Mouse (Mus musculus) midbrain, embryonic 13.5 days (tissue): ENCODE data around the gene Gid4. TPM values are rescaled to one million over a fixed set of nuclear protein-coding genes. Genes with fewer than 3 reads are reported as not detected.

Experiments
- ATAC-seq: fragments of 200-750 bp; cut with Nextera tagmentation; 2 replicates; pipeline ENCODE4 v1.8.0; 2017; ENCODE audit warnings: mild to moderate bottlenecking, moderate TSS enrichment, moderate library complexity
- H3K27ac ChIP-seq: fragments of 300-500 bp; sonication (generic); 2 replicates; pipeline ENCODE4 v1.5.1; 2015; ENCODE audit warnings: inconsistent platforms, mild to moderate bottlenecking, moderate library complexity
- H3K27me3 ChIP-seq: fragments of 300-500 bp; sonication (generic); 2 replicates; pipeline ENCODE4 v1.6.1; 2015; ENCODE audit warnings: mild to moderate bottlenecking, inconsistent platforms
- H3K36me3 ChIP-seq: fragments of 300-500 bp; sonication (generic); 2 replicates; pipeline ENCODE4 v1.6.1; 2015; ENCODE audit warnings: mild to moderate bottlenecking, inconsistent platforms
- H3K4me1 ChIP-seq: fragments of 300-500 bp; sonication (generic); replicated peaks from 2 replicates; pipeline ENCODE4 v1.6.1; 2015; ENCODE audit warnings: inconsistent platforms
- H3K4me2 ChIP-seq: fragments of 300-500 bp; sonication (generic); replicated peaks from 2 replicates; pipeline ENCODE4 v1.6.1; 2015; ENCODE audit warnings: moderate library complexity, mild to moderate bottlenecking, inconsistent platforms
- H3K4me3 ChIP-seq: fragments of 300-500 bp; sonication (generic); replicated peaks from 2 replicates; pipeline ENCODE4 v1.5.1; 2015; ENCODE audit warnings: mild to moderate bottlenecking, inconsistent platforms
- H3K9ac ChIP-seq: fragments of 300-500 bp; sonication (generic); replicated peaks from 2 replicates; pipeline ENCODE4 v1.6.1; 2015; ENCODE audit warnings: mild to moderate bottlenecking, inconsistent platforms
- H3K9me3 ChIP-seq: fragments of 300-500 bp; sonication (generic); 2 replicates; pipeline ENCODE4 v1.6.1; 2016; ENCODE audit warnings: mild to moderate bottlenecking, inconsistent platforms
- WGBS: fragments of 180-500 bp; shearing (Covaris S2); methylation state at CpG from one replicate; pipeline ENCODE4 v1.1.7; 2015; 5-methylcytosine and 5-hydroxymethylcytosine counted together
- polyA plus RNA-seq: library from polyadenylated mRNA; unstranded; fragments of >200 nt; fragmentation: Nextera tagmentation; extraction: Ambion mirVana; gene quantifications from 2 replicates; pipeline ENCODE4 v1.2.1, GENCODE M21; 2015

Gid4 gene
- polyA plus RNA-seq, 1 experiment from 2014 or later = 23.3 TPM

DNA sequence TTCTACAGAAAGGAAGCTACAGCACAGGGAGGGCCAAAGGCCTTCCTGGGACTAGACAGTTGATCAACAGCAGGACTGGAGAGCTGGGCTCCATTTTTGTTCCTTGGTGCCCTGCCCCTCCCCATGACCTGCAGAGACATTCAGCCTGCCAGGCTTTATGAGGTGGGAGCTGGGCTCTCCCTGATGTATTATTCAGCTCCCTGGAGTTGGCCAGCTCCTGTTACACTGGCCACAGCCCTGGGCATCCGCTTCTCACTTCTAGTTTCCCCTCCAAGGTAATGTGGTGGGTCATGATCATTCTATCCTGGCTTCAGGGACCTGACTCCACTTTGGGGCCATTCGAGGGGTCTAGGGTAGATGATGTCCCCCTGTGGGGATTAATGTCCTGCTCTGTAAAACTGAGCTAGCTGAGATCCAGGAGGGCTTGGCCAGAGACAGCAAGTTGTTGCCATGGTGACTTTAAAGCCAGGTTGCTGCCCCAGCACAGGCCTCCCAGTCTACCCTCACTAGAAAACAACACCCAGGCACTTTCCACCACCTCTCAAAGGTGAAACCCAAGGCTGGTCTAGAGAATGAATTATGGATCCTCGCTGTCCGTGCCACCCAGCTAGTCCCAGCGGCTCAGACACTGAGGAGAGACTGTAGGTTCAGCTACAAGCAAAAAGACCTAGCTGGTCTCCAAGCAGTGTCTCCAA, 58.9 kb downstream of the Gid4 start:
- Histone ChIP-seq H3K27ac (no peak overlapping the region), H3K9me3 (no peaks in the 10 kb centered on the region), H3K4me3 (no peak overlapping the region), H3K4me2 (no peak overlapping the region), H3K27me3 (no peaks in the 10 kb centered on the region), H3K36me3 (no peaks in the 10 kb centered on the region), H3K9ac (no peak overlapping the region), H3K4me1 (no peaks in the 10 kb centered on the region)
- 84% methylated on average over 5 of the region's 5 CpGs for WGBS
- no peak for ATAC-seq

DNA sequence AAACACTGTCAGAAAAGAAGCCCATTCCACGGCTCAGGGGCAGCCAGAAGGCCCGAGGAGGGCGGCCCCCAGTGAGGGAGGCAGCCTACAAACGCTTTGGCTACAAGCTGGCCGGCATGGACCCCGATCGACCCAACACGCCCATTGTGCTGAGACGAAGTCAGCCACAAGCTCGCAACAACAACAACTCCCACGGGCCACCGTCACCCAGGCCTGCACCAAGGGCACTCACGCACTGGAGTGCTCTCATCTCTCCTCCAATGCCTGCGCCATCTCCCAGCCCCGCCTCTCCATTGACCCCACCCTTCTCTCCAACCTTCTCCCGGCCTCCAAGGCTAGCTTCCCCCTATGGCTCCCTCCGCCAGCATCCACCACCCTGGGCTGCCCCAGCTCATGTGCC, 61.2 kb downstream of the Gid4 start:
- Histone ChIP-seq H3K36me3 (no peaks in the 10 kb centered on the region), H3K4me3 (no peak overlapping the region), H3K9me3 (no peaks in the 10 kb centered on the region), H3K27ac (no peak overlapping the region), H3K9ac (no peak overlapping the region), H3K27me3 (no peaks in the 10 kb centered on the region), H3K4me2 (0 out of 2 replicates have a peak overlapping the region, but pooled peaks have one; percentile 2), H3K4me1 (no peaks in the 10 kb centered on the region)
- 35% methylated on average over 17 of the region's 17 CpGs for WGBS
- no peak for ATAC-seq

- Histone ChIP-seq H3K9ac (no peak overlapping the region), H3K27me3 (no peaks in the 10 kb centered on the region), H3K9me3 (no peaks in the 10 kb centered on the region), H3K4me3 (no peak overlapping the region), H3K36me3 (no peaks in the 10 kb centered on the region), H3K4me1 (no peaks in the 10 kb centered on the region), H3K4me2 (no peak overlapping the region), H3K27ac (no peak overlapping the region)
- WGBS = 72% methylated on average over 3 of the region's 3 CpGs
- no peak for ATAC-seq
Observed at GRCm38 (mm10) chr11:60486267-60486666, 69.3 kb downstream of the Gid4 start.

- Histone ChIP-seq H3K4me1 (no peaks in the 10 kb centered on the region), H3K36me3 (no peaks in the 10 kb centered on the region), H3K9ac (no peak overlapping the region), H3K4me3 (no peak overlapping the region), H3K4me2 (no peak overlapping the region), H3K27ac (no peak overlapping the region), H3K27me3 (no peaks in the 10 kb centered on the region), H3K9me3 (no peaks in the 10 kb centered on the region)
- no peak for ATAC-seq
- WGBS = 92% methylated on average over 5 of the region's 5 CpGs
Observed at GRCm38 (mm10) chr11:60492726-60493125, 75.8 kb downstream of the Gid4 start.

GRCm38 (mm10) chr11:60495692-60496091, 78.7 kb downstream of the Gid4 start:
- WGBS = 73% methylated on average over 2 of the region's 2 CpGs

More at GRCm38 (mm10) chr11:60495692-60496091, 78.7 kb downstream of the Gid4 start:
- Histone ChIP-seq H3K4me3 (no peak overlapping the region), H3K27ac (no peak overlapping the region), H3K9me3 (no peaks in the 10 kb centered on the region), H3K36me3 (no peaks in the 10 kb centered on the region), H3K9ac (no peak overlapping the region), H3K4me1 (no peaks in the 10 kb centered on the region), H3K27me3 (no peaks in the 10 kb centered on the region), H3K4me2 (no peak overlapping the region)
- ATAC-seq = no peak

Other genes with a start within 250 kb of the Gid4 start
- 38.5 and 46.0 TPM in 2 replicates for gene Srebf1, start 194.6 kb upstream of the Gid4 start, polyA plus RNA-seq
- gene Tom1l2, start 64.2 kb upstream of the Gid4 start, polyA plus RNA-seq = 47.8 and 50.1 TPM in 2 replicates
- 4.3 and 5.1 TPM in 2 replicates for gene Drc3, start 63.8 kb upstream of the Gid4 start, polyA plus RNA-seq
- 39.4 and 42.9 TPM in 2 replicates for gene Atpaf2, start 1.3 kb downstream of the Gid4 start, polyA plus RNA-seq
- 91.5 and 95.5 TPM in 2 replicates for gene Drg2, start 37.4 kb downstream of the Gid4 start, polyA plus RNA-seq
- 0.04 and 0.08 TPM in 2 replicates for gene Myo15, start 52.2 kb downstream of the Gid4 start, polyA plus RNA-seq
- gene Alkbh5, start 119.2 kb downstream of the Gid4 start, polyA plus RNA-seq = 27.2 and 31.0 TPM in 2 replicates